Mouse (Mus musculus): Measurements from ENCODE around the gene Slc5a3. TPM values are rescaled to one million over a fixed set of nuclear protein-coding genes. Genes with fewer than 3 reads are reported as not detected.

Slc5a3 gene
- polyA plus RNA-seq, 1 experiment from 2014 or later = 3.1 TPM

- Histone ChIP-seq H3K4me1 (replicated peaks) (no peaks in the 10 kb centered on the region), H3K4me3 (no peak overlapping the region), H3K27ac (no peak overlapping the region), H3K9ac (no peak overlapping the region), H3K27me3 (no peaks in the 10 kb centered on the region), H3K9me3 (replicated peaks) (no peaks in the 10 kb centered on the region), H3K4me2 (no peak overlapping the region), H3K36me3 (no peaks in the 10 kb centered on the region)
- 0 out of 2 replicates have a peak, but pooled peaks have one; percentile 22 for ATAC-seq (replicated peaks; ENCODE audit: insufficient number of reproducible peaks, insufficient read depth, low FRiP score, low read depth)
- WGBS = 77% methylated on average over 7 of the region's 7 CpGs
Observed at GRCm38 (mm10) chr16:92039421-92039820, 18.7 kb upstream of the Slc5a3 start.

- Histone ChIP-seq H3K9me3 (replicated peaks) (no peaks in the 10 kb centered on the region), H3K9ac (no peak overlapping the region), H3K27me3 (no peaks in the 10 kb centered on the region), H3K4me1 (replicated peaks) (no peaks in the 10 kb centered on the region), H3K36me3 (no peaks in the 10 kb centered on the region), H3K4me2 (no peak overlapping the region), H3K27ac (no peak overlapping the region), H3K4me3 (no peak overlapping the region)
- 96% methylated on average over 11 of the region's 11 CpGs for WGBS
- ATAC-seq (replicated peaks; ENCODE audit: insufficient number of reproducible peaks, insufficient read depth, low FRiP score, low read depth) = no peak
Observed at GRCm38 (mm10) chr16:92039966-92040365, 18.2 kb upstream of the Slc5a3 start.

- no peak overlapping the region for H3K4me3 ChIP-seq
- no peaks in the 10 kb centered on the region for H3K9me3 ChIP-seq (replicated peaks)
- peaks cover 7% of the 10 kb centered on the region; the same call in 1 of the 2 replicates for H3K4me1 ChIP-seq (replicated peaks)
- H3K4me2 ChIP-seq = no peak overlapping the region
- whole genome bisulfite sequencing = 77% methylated on average over 7 of the region's 7 CpGs
- H3K27me3 ChIP-seq = no peaks in the 10 kb centered on the region
- ATAC-seq (replicated peaks; ENCODE audit: insufficient number of reproducible peaks, insufficient read depth, low FRiP score, low read depth) = no peak
- H3K27ac ChIP-seq = no peak overlapping the region
- no peaks in the 10 kb centered on the region for H3K36me3 ChIP-seq
- H3K9ac ChIP-seq = no peak overlapping the region
Observed at GRCm38 (mm10) chr16:92051777-92052310, 6.3 kb upstream of the Slc5a3 start.

GRCm38 (mm10) chr16:92052569-92052968 lies 5.6 kb upstream of the Slc5a3 start:
- Histone ChIP-seq H3K36me3 (no peaks in the 10 kb centered on the region), H3K27me3 (no peaks in the 10 kb centered on the region), H3K4me3 (no peak overlapping the region), H3K9ac (no peak overlapping the region), H3K27ac (no peak overlapping the region), H3K4me2 (no peak overlapping the region), H3K9me3 (replicated peaks) (no peaks in the 10 kb centered on the region), H3K4me1 (replicated peaks) (peaks cover 9% of the 10 kb centered on the region; the same call in 1 of the 2 replicates)
- 75% methylated on average over 10 of the region's 10 CpGs for WGBS
- no peak for ATAC-seq (replicated peaks; ENCODE audit: insufficient number of reproducible peaks, insufficient read depth, low FRiP score, low read depth)

- peaks cover 5% of the 10 kb centered on the region; the same call in 1 of the 2 replicates for H3K36me3 ChIP-seq
- peaks cover 24% of the 10 kb centered on the region for H3K4me1 ChIP-seq (replicated peaks)
- no peaks in the 10 kb centered on the region for H3K9me3 ChIP-seq (replicated peaks)
- H3K9ac ChIP-seq = no peak overlapping the region
- H3K4me2 ChIP-seq = peak overlapping the region; percentile 89
- 0 out of 2 replicates have a peak overlapping the region, but pooled peaks have one; percentile 86 for H3K27ac ChIP-seq
- WGBS = 15% methylated on average over 2 of the region's 2 CpGs
- no peak for ATAC-seq (replicated peaks; ENCODE audit: insufficient number of reproducible peaks, insufficient read depth, low FRiP score, low read depth)
- H3K4me3 ChIP-seq = no peak overlapping the region
- H3K27me3 ChIP-seq = no peaks in the 10 kb centered on the region
Observed at GRCm38 (mm10) chr16:92056711-92057110, 1.4 kb upstream of the Slc5a3 start.

- Histone ChIP-seq H3K4me2 (peak overlapping the region; percentile 89), H3K4me3 (peak overlapping the region; percentile 89), H3K4me1 (replicated peaks) (peaks cover 24% of the 10 kb centered on the region), H3K27ac (peak overlapping the region; percentile 86), H3K9me3 (replicated peaks) (no peaks in the 10 kb centered on the region), H3K27me3 (no peaks in the 10 kb centered on the region), H3K36me3 (peaks cover 9% of the 10 kb centered on the region), H3K9ac (peak overlapping the region; percentile 82)
- ATAC-seq (replicated peaks; ENCODE audit: insufficient number of reproducible peaks, insufficient read depth, low FRiP score, low read depth) = 0 out of 2 replicates have a peak, but pooled peaks have one; percentile 11
- WGBS = 2% methylated on average over 11 of the region's 11 CpGs
Observed at GRCm38 (mm10) chr16:92057456-92057851, 668 bp upstream of the Slc5a3 start.

- WGBS = 2% methylated on average over 55 of the region's 63 CpGs
- H3K27ac ChIP-seq = peak overlapping the region; percentile 64
- peak overlapping the region; percentile 89 for H3K4me3 ChIP-seq
- peak overlapping the region; percentile 89 for H3K4me2 ChIP-seq
- peaks cover 21% of the 10 kb centered on the region for H3K36me3 ChIP-seq
- no peak; the same call in 1 of the 2 replicates for ATAC-seq (replicated peaks; ENCODE audit: insufficient number of reproducible peaks, insufficient read depth, low FRiP score, low read depth)
- H3K9ac ChIP-seq = peak overlapping the region; percentile 82
- no peaks in the 10 kb centered on the region for H3K27me3 ChIP-seq
- H3K9me3 ChIP-seq (replicated peaks) = no peaks in the 10 kb centered on the region
- peaks cover 24% of the 10 kb centered on the region for H3K4me1 ChIP-seq (replicated peaks)
Observed at GRCm38 (mm10) chr16:92058644-92059620, 810 bp downstream of the Slc5a3 start.

- WGBS = 71% methylated on average over 3 of the region's 3 CpGs
- H3K4me2 ChIP-seq = peak overlapping the region; percentile 89; the same call in 1 of the 2 replicates
- peaks cover 24% of the 10 kb centered on the region for H3K4me1 ChIP-seq (replicated peaks)
- H3K27me3 ChIP-seq = no peaks in the 10 kb centered on the region
- no peak for ATAC-seq (replicated peaks; ENCODE audit: insufficient number of reproducible peaks, insufficient read depth, low FRiP score, low read depth)
- H3K4me3 ChIP-seq = no peak overlapping the region; the same call in 1 of the 2 replicates
- H3K27ac ChIP-seq = no peak overlapping the region
- peaks cover 23% of the 10 kb centered on the region for H3K36me3 ChIP-seq
- H3K9ac ChIP-seq = no peak overlapping the region
- H3K9me3 ChIP-seq (replicated peaks) = no peaks in the 10 kb centered on the region
Observed at GRCm38 (mm10) chr16:92060213-92060612, 2.1 kb downstream of the Slc5a3 start.

- no peak overlapping the region for H3K9ac ChIP-seq
- H3K36me3 ChIP-seq = peaks cover 26% of the 10 kb centered on the region
Observed at GRCm38 (mm10) chr16:92061586-92061985, 3.5 kb downstream of the Slc5a3 start.

GRCm38 (mm10) chr16:92062832-92063231 lies 4.7 kb downstream of the Slc5a3 start:
- Histone ChIP-seq H3K27me3 (no peaks in the 10 kb centered on the region), H3K36me3 (peaks cover 34% of the 10 kb centered on the region), H3K9me3 (replicated peaks) (no peaks in the 10 kb centered on the region), H3K4me2 (no peak overlapping the region), H3K9ac (no peak overlapping the region), H3K4me1 (replicated peaks) (peaks cover 19% of the 10 kb centered on the region), H3K4me3 (no peak overlapping the region), H3K27ac (no peak overlapping the region)
- 100% methylated on average over 1 of the region's 1 CpGs for WGBS
- no peak for ATAC-seq (replicated peaks; ENCODE audit: insufficient number of reproducible peaks, insufficient read depth, low FRiP score, low read depth)

More at GRCm38 (mm10) chr16:92061586-92061985, 3.5 kb downstream of the Slc5a3 start:
- H3K4me3 ChIP-seq = no peak overlapping the region
- no peak for ATAC-seq (replicated peaks; ENCODE audit: insufficient number of reproducible peaks, insufficient read depth, low FRiP score, low read depth)
- WGBS = 96% methylated on average over 7 of the region's 7 CpGs
- peaks cover 21% of the 10 kb centered on the region for H3K4me1 ChIP-seq (replicated peaks)
- no peaks in the 10 kb centered on the region for H3K9me3 ChIP-seq (replicated peaks)
- no peak overlapping the region for H3K27ac ChIP-seq
- H3K4me2 ChIP-seq = no peak overlapping the region
- no peaks in the 10 kb centered on the region for H3K27me3 ChIP-seq

GRCm38 (mm10) chr16:92064801-92065200 lies 6.7 kb downstream of the Slc5a3 start:
- Histone ChIP-seq H3K4me1 (replicated peaks) (peaks cover 10% of the 10 kb centered on the region), H3K9ac (no peak overlapping the region), H3K36me3 (peaks cover 41% of the 10 kb centered on the region), H3K27ac (no peak overlapping the region), H3K4me2 (no peak overlapping the region), H3K9me3 (replicated peaks) (no peaks in the 10 kb centered on the region), H3K4me3 (no peak overlapping the region), H3K27me3 (no peaks in the 10 kb centered on the region)
- WGBS = 72% methylated on average over 2 of the region's 2 CpGs
- no peak for ATAC-seq (replicated peaks; ENCODE audit: insufficient number of reproducible peaks, insufficient read depth, low FRiP score, low read depth)

Data from heart, embryonic 15.5 days (tissue).